Mouse (Mus musculus) C2C12 (cell line): ENCODE measurements around the gene Prl. TPM values are rescaled to one million over a fixed set of nuclear protein-coding genes. Genes with fewer than 3 reads are reported as not detected.

Experiments used
- H3K27me3 ChIP-seq: one replicate; pipeline ENCODE4 v1.6.1; 2011; ENCODE audit not compliant: control insufficient read depth, insufficient read depth, insufficient read length
- H3K36me3 ChIP-seq: one replicate; pipeline ENCODE4 v1.6.1; 2011; ENCODE audit not compliant: control insufficient read depth, insufficient read depth
- H3K4me3 ChIP-seq: one replicate; pipeline ENCODE4 v1.5.1; 2011; ENCODE audit warnings: mild to moderate bottlenecking, control low read depth; ENCODE audit not compliant: poor library complexity, insufficient read depth, severe bottlenecking
- H3K79me2 ChIP-seq: one replicate; pipeline ENCODE4 v1.6.1; 2011; ENCODE audit not compliant: control insufficient read depth, insufficient read depth
- H3K79me3 ChIP-seq: one replicate; pipeline ENCODE4 v1.6.1; 2011; ENCODE audit warnings: low read depth, control low read depth
- H3ac ChIP-seq: one replicate; pipeline ENCODE3; 2011; ENCODE audit warnings: low read depth; ENCODE audit not compliant: control insufficient read depth, insufficient read length
- CEBPB ChIP-seq: IDR thresholded peaks from one replicate; pipeline ENCODE4 v1.6.1; 2011; ENCODE audit warnings: low read depth, mild to moderate bottlenecking, control low read depth, moderate library complexity
- CTCF ChIP-seq: IDR thresholded peaks from one replicate; pipeline ENCODE4 v1.5.1; 2011; ENCODE audit not compliant: control insufficient read depth, insufficient read depth, insufficient read length
- FOSL1 ChIP-seq: IDR thresholded peaks from one replicate; pipeline ENCODE4 v1.8.0; 2011; ENCODE audit warnings: mild to moderate bottlenecking, low read length; ENCODE audit not compliant: poor library complexity, insufficient read depth, severe bottlenecking
- MAX ChIP-seq: IDR thresholded peaks from one replicate; pipeline ENCODE4 v1.6.1; 2011; ENCODE audit warnings: mild to moderate bottlenecking, control low read depth
- MYOD1 ChIP-seq: IDR thresholded peaks from one replicate; pipeline ENCODE4 v1.6.1; 2011; ENCODE audit warnings: low read depth; ENCODE audit not compliant: control insufficient read depth, insufficient read length
- MYOG ChIP-seq: IDR thresholded peaks from one replicate; pipeline ENCODE4 v1.6.1; 2011; ENCODE audit not compliant: control insufficient read depth, insufficient read length; ENCODE audit errors: extremely low read depth
- USF1 ChIP-seq: IDR thresholded peaks from one replicate; pipeline ENCODE4 v1.6.1; 2011; ENCODE audit warnings: low read depth, mild to moderate bottlenecking, control low read depth, moderate library complexity
- long read RNA-seq, 2 experiments: library from polyadenylated mRNA; unstranded; transcript quantifications; one replicate each; pipeline ENCODE4 v2.0.0; 2019 to 2020
- polyA plus RNA-seq: library from polyadenylated mRNA; unstranded; fragments of >200 nt; fragmentation: generic; extraction: Trizol; gene quantifications from one replicate; pipeline ENCODE4 v1.2.1, GENCODE M21; 2012; ENCODE audit warnings: missing spikeins

Prl gene
- polyA plus RNA-seq: not detected
- long read RNA-seq, experiment 1: 0 reads
- long read RNA-seq, experiment 2: 0 reads

DNA sequence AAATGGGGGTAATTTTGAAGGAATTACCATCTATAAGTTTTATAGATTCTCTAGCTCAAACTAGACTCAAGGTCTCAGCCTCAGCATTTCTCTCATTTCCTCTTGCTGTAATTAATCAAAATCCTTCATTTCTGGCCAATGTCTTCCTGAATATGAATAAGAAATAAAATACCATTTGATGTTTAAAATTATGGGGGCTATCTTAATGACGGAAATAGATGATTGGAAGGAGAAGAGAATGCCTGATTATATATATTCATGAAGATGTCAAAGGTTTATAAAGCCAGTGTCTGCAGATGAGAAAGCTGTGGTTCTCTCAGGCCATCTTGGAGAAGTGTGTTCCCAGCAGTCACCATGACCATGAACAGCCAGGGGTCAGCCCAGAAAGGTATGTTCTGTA, at the start of gene Prl:
Gene Prl (plus strand): TSS at position 301 of the 400 bp plus-strand sequence.
- TF ChIP-seq MYOD1: no peak
- no peak for TF ChIP-seq MYOG
- no peak for TF ChIP-seq FOSL1
- TF ChIP-seq CEBPB: no peak
- TF ChIP-seq USF1: no peak
- TF ChIP-seq CTCF: no peak
- no peak for TF ChIP-seq MAX
- no peaks in the 10 kb centered on the region for H3K79me3 ChIP-seq
- no peaks in the 10 kb centered on the region for H3K79me2 ChIP-seq
- no peak within 1 kb of the TSS for H3ac ChIP-seq
- H3K4me3 ChIP-seq: no peak within 1 kb of the TSS
- no peaks in the 10 kb centered on the region for H3K36me3 ChIP-seq
- H3K27me3 ChIP-seq: no peaks in the 10 kb centered on the region

- H3K4me3 ChIP-seq: no peak overlapping the region
- H3ac ChIP-seq: no peak overlapping the region
- H3K27me3 ChIP-seq: no peaks in the 10 kb centered on the region
- H3K36me3 ChIP-seq: no peaks in the 10 kb centered on the region
- TF ChIP-seq CEBPB: no peak
- TF ChIP-seq MAX: peak; percentile 83
- no peak for TF ChIP-seq CTCF
- no peak for TF ChIP-seq USF1
- no peak for TF ChIP-seq MYOD1
- H3K79me2 ChIP-seq: no peaks in the 10 kb centered on the region
- H3K79me3 ChIP-seq: no peaks in the 10 kb centered on the region
Observed at GRCm38 (mm10) chr13:27026614-27027013, 30.8 kb upstream of the Prl start.

- Histone ChIP-seq H3K27me3 (no peaks in the 10 kb centered on the region), H3K36me3 (no peaks in the 10 kb centered on the region), H3K79me3 (no peaks in the 10 kb centered on the region), H3K79me2 (no peaks in the 10 kb centered on the region), H3K4me3 (no peak overlapping the region), H3ac (no peak overlapping the region)
- TF ChIP-seq CTCF: no peak
- peak; percentile 41 for TF ChIP-seq CEBPB
- TF ChIP-seq FOSL1: no peak
- TF ChIP-seq USF1: peak; percentile 79
- no peak for TF ChIP-seq MYOD1
Observed at GRCm38 (mm10) chr13:27027376-27027775, 30.0 kb upstream of the Prl start.

- no peak overlapping the region for H3ac ChIP-seq
- no peak overlapping the region for H3K4me3 ChIP-seq
- H3K27me3 ChIP-seq: no peaks in the 10 kb centered on the region
- TF ChIP-seq FOSL1: no peak
- no peak for TF ChIP-seq CTCF
- TF ChIP-seq MYOG: no peak
- TF ChIP-seq MYOD1: no peak
- no peak for TF ChIP-seq USF1
- no peak for TF ChIP-seq MAX
- no peak for TF ChIP-seq CEBPB
- H3K79me2 ChIP-seq: no peaks in the 10 kb centered on the region
- H3K79me3 ChIP-seq: no peaks in the 10 kb centered on the region
- no peaks in the 10 kb centered on the region for H3K36me3 ChIP-seq
Observed at GRCm38 (mm10) chr13:27028501-27029240, 28.7 kb upstream of the Prl start.

GRCm38 (mm10) chr13:27031101-27031852, 26.1 kb upstream of the Prl start:
- H3K79me3 ChIP-seq: no peaks in the 10 kb centered on the region
- no peak for TF ChIP-seq CTCF
- no peak for TF ChIP-seq MAX
- TF ChIP-seq CEBPB: no peak
- TF ChIP-seq FOSL1: no peak
- no peak for TF ChIP-seq MYOD1
- TF ChIP-seq USF1: no peak
- TF ChIP-seq MYOG: no peak

GRCm38 (mm10) chr13:27031853-27032240, 25.5 kb upstream of the Prl start:
- Histone ChIP-seq H3K79me3 (no peaks in the 10 kb centered on the region), H3ac (no peak overlapping the region), H3K27me3 (no peaks in the 10 kb centered on the region), H3K4me3 (no peak overlapping the region), H3K79me2 (no peaks in the 10 kb centered on the region), H3K36me3 (no peaks in the 10 kb centered on the region)
- no peak for TF ChIP-seq USF1
- TF ChIP-seq MYOD1: no peak
- no peak for TF ChIP-seq FOSL1
- TF ChIP-seq CEBPB: no peak
- TF ChIP-seq MAX: no peak
- TF ChIP-seq MYOG: no peak
- no peak for TF ChIP-seq CTCF

More at GRCm38 (mm10) chr13:27031101-27031852, 26.1 kb upstream of the Prl start:
- Histone ChIP-seq H3ac (no peak overlapping the region), H3K4me3 (no peak overlapping the region), H3K79me2 (no peaks in the 10 kb centered on the region), H3K36me3 (no peaks in the 10 kb centered on the region), H3K27me3 (no peaks in the 10 kb centered on the region)
